Mouse (Mus musculus): ENCODE measurements at regions not wholly inside any gene's neighbourhood (a gene's known extent, or its start where the extent isn't known, plus 50 kb on each side); places are given as distances from the start of the nearest gene placed in this dataset.

- no peak overlapping the region for H3K9ac ChIP-seq (ENCODE audit: low read depth, low read length)
- H3K79me2 ChIP-seq (replicated peaks; ENCODE audit: control insufficient read depth, insufficient read depth, low read length): no peaks in the 10 kb centered on the region
- no peak for DNase-seq
- H3K4me1 ChIP-seq (ENCODE audit: control insufficient read depth, insufficient read depth, low read length): no peaks in the 10 kb centered on the region
- WGBS: 78% methylated on average over 4 of the region's 4 CpGs
- H3K27ac ChIP-seq: no peak overlapping the region
- TF ChIP-seq CTCF (IDR thresholded peaks at IDR 0.05) (no peak), EP300 (IDR thresholded peaks at IDR 0.05; ENCODE audit: insufficient read depth, low read depth, low read length) (no peak), POLR2A (IDR thresholded peaks at IDR 0.05; ENCODE audit: insufficient read depth, low read depth, low read length) (no peak)
- H3K36me3 ChIP-seq (ENCODE audit: control insufficient read depth, insufficient read depth, low read length): no peaks in the 10 kb centered on the region
- no peak overlapping the region for H3K4me3 ChIP-seq
- H3K27me3 ChIP-seq (ENCODE audit: control insufficient read depth, insufficient read depth, low read length): no peaks in the 10 kb centered on the region
- intact Hi-C loops (cut with DNase I): loop anchor here (1.0 to 2.0 kb wide), 2 partner anchors 182 to 211 kb away; no protein-coding TSS in a partner anchor
These were observed 184.4 kb upstream of the Ccn2 start for GRCm38 (mm10) chr10:24410885-24411284.

GRCm38 (mm10) chr10:24422498-24423160, 172.6 kb upstream of the Ccn2 start:
- 48% methylated on average over 4 of the region's 4 CpGs for WGBS
- no peaks in the 10 kb centered on the region for H3K27me3 ChIP-seq (ENCODE audit: control insufficient read depth, insufficient read depth, low read length)
- intact Hi-C loops (cut with DNase I): no loop called here
- H3K4me1 ChIP-seq (ENCODE audit: control insufficient read depth, insufficient read depth, low read length): no peaks in the 10 kb centered on the region
- no peak overlapping the region for H3K4me3 ChIP-seq
- H3K9ac ChIP-seq (ENCODE audit: low read depth, low read length): no peak overlapping the region
- no peaks in the 10 kb centered on the region for H3K79me2 ChIP-seq (replicated peaks; ENCODE audit: control insufficient read depth, insufficient read depth, low read length)
- DNase-seq: no peak
- TF ChIP-seq EP300 (IDR thresholded peaks at IDR 0.05; ENCODE audit: insufficient read depth, low read depth, low read length) (no peak), POLR2A (IDR thresholded peaks at IDR 0.05; ENCODE audit: insufficient read depth, low read depth, low read length) (no peak), CTCF (IDR thresholded peaks at IDR 0.05) (no peak)
- H3K27ac ChIP-seq: no peak overlapping the region
- H3K36me3 ChIP-seq (ENCODE audit: control insufficient read depth, insufficient read depth, low read length): no peaks in the 10 kb centered on the region

- H3K27me3 ChIP-seq (ENCODE audit: control insufficient read depth, insufficient read depth, low read length): no peaks in the 10 kb centered on the region
- H3K36me3 ChIP-seq (ENCODE audit: control insufficient read depth, insufficient read depth, low read length): no peaks in the 10 kb centered on the region
- no peak overlapping the region for H3K9ac ChIP-seq (ENCODE audit: low read depth, low read length)
- peak in 1 of 2 experiments; percentile 27 for DNase-seq
- no peak overlapping the region for H3K4me3 ChIP-seq
- no peak for TF ChIP-seq POLR2A (IDR thresholded peaks at IDR 0.05; ENCODE audit: insufficient read depth, low read depth, low read length)
- TF ChIP-seq CTCF (IDR thresholded peaks at IDR 0.05): no peak
- no peak for TF ChIP-seq EP300 (IDR thresholded peaks at IDR 0.05; ENCODE audit: insufficient read depth, low read depth, low read length)
- H3K4me1 ChIP-seq (ENCODE audit: control insufficient read depth, insufficient read depth, low read length): no peaks in the 10 kb centered on the region; the same call in 1 of the 2 replicates
- no peaks in the 10 kb centered on the region for H3K79me2 ChIP-seq (replicated peaks; ENCODE audit: control insufficient read depth, insufficient read depth, low read length)
- no peak overlapping the region; the same call in 1 of the 2 replicates for H3K27ac ChIP-seq
- intact Hi-C loops (cut with DNase I): no loop called here
These were observed 161.4 kb upstream of the Ccn2 start for GRCm38 (mm10) chr10:24433737-24434367.

- H3K9ac ChIP-seq (ENCODE audit: low read depth, low read length): no peak overlapping the region
- no peaks in the 10 kb centered on the region for H3K36me3 ChIP-seq (ENCODE audit: control insufficient read depth, insufficient read depth, low read length)
- no peak overlapping the region for H3K4me3 ChIP-seq
- intact Hi-C loops (cut with DNase I): no loop called here
- DNase-seq: no peak
- no peak for TF ChIP-seq POLR2A (IDR thresholded peaks at IDR 0.05; ENCODE audit: insufficient read depth, low read depth, low read length)
- TF ChIP-seq CTCF (IDR thresholded peaks at IDR 0.05): no peak
- TF ChIP-seq EP300 (IDR thresholded peaks at IDR 0.05; ENCODE audit: insufficient read depth, low read depth, low read length): no peak
- no peak overlapping the region for H3K27ac ChIP-seq
- no peaks in the 10 kb centered on the region for H3K79me2 ChIP-seq (replicated peaks; ENCODE audit: control insufficient read depth, insufficient read depth, low read length)
- WGBS: 58% methylated on average over 2 of the region's 2 CpGs
- H3K27me3 ChIP-seq (ENCODE audit: control insufficient read depth, insufficient read depth, low read length): no peaks in the 10 kb centered on the region
- H3K4me1 ChIP-seq (ENCODE audit: control insufficient read depth, insufficient read depth, low read length): no peaks in the 10 kb centered on the region; the same call in 1 of the 2 replicates
These were observed 158.1 kb upstream of the Ccn2 start for GRCm38 (mm10) chr10:24437177-24437576.

GRCm38 (mm10) chr10:24444572-24444971, 150.7 kb upstream of the Ccn2 start:
- Histone ChIP-seq H3K36me3 (ENCODE audit: control insufficient read depth, insufficient read depth, low read length) (peaks cover 3% of the 10 kb centered on the region; the same call in 1 of the 2 replicates), H3K79me2 (replicated peaks; ENCODE audit: control insufficient read depth, insufficient read depth, low read length) (no peaks in the 10 kb centered on the region), H3K4me3 (no peak overlapping the region), H3K27me3 (ENCODE audit: control insufficient read depth, insufficient read depth, low read length) (no peaks in the 10 kb centered on the region), H3K4me1 (ENCODE audit: control insufficient read depth, insufficient read depth, low read length) (peaks cover 4% of the 10 kb centered on the region), H3K27ac (peak overlapping the region; percentile 31; the same call in 1 of the 2 replicates), H3K9ac (ENCODE audit: low read depth, low read length) (no peak overlapping the region)
- TF ChIP-seq POLR2A (IDR thresholded peaks at IDR 0.05; ENCODE audit: insufficient read depth, low read depth, low read length): no peak
- TF ChIP-seq CTCF (IDR thresholded peaks at IDR 0.05): no peak
- no peak for TF ChIP-seq EP300 (IDR thresholded peaks at IDR 0.05; ENCODE audit: insufficient read depth, low read depth, low read length)
- intact Hi-C loops (cut with DNase I): no loop called here
- WGBS: 14% methylated on average over 1 of the region's 1 CpGs
- DNase-seq: peak in 1 of 2 experiments; percentile 20

- no peaks in the 10 kb centered on the region for H3K79me2 ChIP-seq (replicated peaks; ENCODE audit: control insufficient read depth, insufficient read depth, low read length)
- peaks cover 3% of the 10 kb centered on the region; the same call in 1 of the 2 replicates for H3K36me3 ChIP-seq (ENCODE audit: control insufficient read depth, insufficient read depth, low read length)
- H3K4me3 ChIP-seq: no peak overlapping the region
- intact Hi-C loops (cut with DNase I): no loop called here
- H3K27ac ChIP-seq: peak overlapping the region; percentile 31; the same call in 1 of the 2 replicates
- TF ChIP-seq POLR2A (IDR thresholded peaks at IDR 0.05; ENCODE audit: insufficient read depth, low read depth, low read length): no peak
- TF ChIP-seq CTCF (IDR thresholded peaks at IDR 0.05): no peak
- TF ChIP-seq EP300 (IDR thresholded peaks at IDR 0.05; ENCODE audit: insufficient read depth, low read depth, low read length): no peak
- H3K27me3 ChIP-seq (ENCODE audit: control insufficient read depth, insufficient read depth, low read length): no peaks in the 10 kb centered on the region
- H3K4me1 ChIP-seq (ENCODE audit: control insufficient read depth, insufficient read depth, low read length): peaks cover 4% of the 10 kb centered on the region
- no peak for DNase-seq
- no peak overlapping the region for H3K9ac ChIP-seq (ENCODE audit: low read depth, low read length)
- WGBS: 55% methylated on average over 6 of the region's 6 CpGs
These were observed 150.2 kb upstream of the Ccn2 start for GRCm38 (mm10) chr10:24445036-24445435.
